Mouse (Mus musculus): ENCODE results near the gene Ppil1.

Ppil1 gene

GRCm38 (mm10) chr17:29263840-29264633 lies at the start of gene Ppil1:
Gene Ppil1, minus strand, starts transcription at chr17:29264186.
- DNase-seq (ENCODE audit: low spot score) = peak; percentile 83

- no peak for DNase-seq (ENCODE audit: low spot score)
Observed at GRCm38 (mm10) chr17:29313300-29313699, 49.3 kb upstream of the Ppil1 start.

DNA sequence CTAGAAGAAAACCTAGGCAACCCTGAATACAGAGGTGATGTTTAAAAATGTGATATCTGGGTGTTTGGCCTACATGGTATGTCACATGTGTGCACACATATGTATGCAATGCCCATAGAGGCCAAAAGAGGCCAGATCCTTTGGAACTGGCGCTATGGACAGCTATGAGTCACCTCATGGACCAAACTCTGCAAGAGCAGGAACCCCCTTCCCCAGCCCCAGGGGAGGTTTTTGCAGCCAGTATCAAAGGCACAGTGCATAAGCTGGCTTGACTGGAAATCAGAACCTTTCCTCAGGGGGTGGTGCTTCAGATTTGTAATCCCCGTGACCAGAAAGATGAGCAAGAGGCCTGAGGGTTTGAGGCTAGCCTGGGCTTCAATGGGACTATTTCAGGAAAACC lies 48.1 kb upstream of the Ppil1 start:
- DNase-seq (ENCODE audit: low spot score) = no peak

DNA sequence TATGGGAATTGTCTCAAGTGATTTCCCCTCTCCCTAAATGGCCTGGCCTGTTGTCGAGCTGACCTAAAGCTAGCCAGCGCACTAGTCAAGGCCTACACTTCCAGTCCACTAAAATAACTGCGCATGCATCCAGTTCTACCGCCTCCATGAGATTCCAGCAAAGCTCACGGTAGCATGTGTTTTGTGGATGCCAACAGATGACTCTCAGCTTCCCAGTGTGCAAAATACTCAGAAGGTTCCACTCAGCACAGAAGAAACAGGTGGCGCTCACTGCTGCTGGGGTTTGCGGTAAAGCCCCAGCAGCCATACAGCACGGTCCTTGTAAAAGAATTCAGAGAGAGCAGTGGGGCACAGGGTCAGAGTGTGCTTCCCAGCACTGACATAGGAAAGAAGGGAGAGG lies 47.6 kb upstream of the Ppil1 start:
- DNase-seq (ENCODE audit: low spot score) = no peak

GRCm38 (mm10) chr17:29310056-29310623 lies 46.2 kb upstream of the Ppil1 start:
- no peak for DNase-seq (ENCODE audit: low spot score)

- no peak for DNase-seq (ENCODE audit: low spot score)
Observed at GRCm38 (mm10) chr17:29305871-29306270, 41.9 kb upstream of the Ppil1 start.

DNA sequence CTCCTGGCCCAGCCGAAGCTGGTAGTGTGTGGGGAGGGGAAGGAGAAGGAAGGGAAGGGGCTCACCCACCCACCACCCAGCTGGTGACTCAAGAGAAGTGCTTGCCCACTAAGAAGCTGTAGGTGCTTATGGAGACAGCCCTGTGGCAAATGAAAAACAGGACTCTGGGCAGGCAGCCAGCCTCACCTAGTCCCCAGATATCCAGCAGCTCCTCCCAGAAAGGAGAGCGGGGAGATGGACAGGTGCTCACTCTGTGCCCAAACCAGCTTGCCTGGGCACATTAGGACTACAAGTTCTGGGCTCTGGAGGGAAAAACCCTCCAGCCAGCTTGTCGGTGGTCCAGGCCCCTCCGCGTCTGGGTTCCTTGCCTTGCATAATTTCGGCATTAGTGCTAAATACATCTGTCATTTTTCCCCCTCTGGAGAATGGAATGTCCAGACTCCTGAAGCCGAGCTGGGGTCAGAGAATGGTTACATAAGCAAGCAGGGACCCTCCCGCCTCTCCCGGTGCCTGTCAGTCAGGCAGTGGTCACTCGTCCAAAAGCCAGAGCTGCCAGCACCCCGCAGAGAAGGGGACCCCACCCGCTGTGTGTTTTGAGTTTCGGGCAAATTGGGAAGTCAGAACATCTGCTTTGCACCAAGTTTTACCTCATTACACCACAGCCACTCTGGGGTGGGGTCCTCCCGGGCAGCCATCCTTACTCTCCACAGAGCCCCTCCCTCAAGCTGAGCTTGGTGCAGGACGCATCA lies 41.2 kb upstream of the Ppil1 start:
- DNase-seq (ENCODE audit: low spot score) = no peak

- DNase-seq (ENCODE audit: low spot score) = no peak
Observed at GRCm38 (mm10) chr17:29304376-29305057, 40.5 kb upstream of the Ppil1 start.

- no peak for DNase-seq (ENCODE audit: low spot score)
Observed at GRCm38 (mm10) chr17:29303856-29304255, 39.9 kb upstream of the Ppil1 start.

DNA sequence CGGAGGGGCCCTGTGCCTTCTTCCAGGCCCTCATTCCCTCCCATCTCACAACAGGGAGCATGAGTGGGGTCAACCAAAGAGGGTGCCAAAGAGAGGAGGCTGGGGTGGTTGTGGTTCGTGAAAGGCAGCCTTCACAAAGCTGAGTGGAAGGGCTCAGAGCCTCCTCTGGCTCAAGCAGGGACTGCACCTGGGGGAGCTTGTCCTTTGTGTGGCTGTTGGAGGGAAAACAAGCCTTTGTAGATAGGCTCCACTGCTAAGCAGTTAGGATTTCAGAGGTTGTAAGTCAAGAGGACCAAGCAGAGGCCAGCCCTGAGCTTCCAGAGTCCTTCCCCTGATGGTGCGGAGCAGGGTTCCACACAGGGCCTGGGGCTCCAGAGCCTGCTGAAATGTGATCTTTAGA lies 39.1 kb upstream of the Ppil1 start:
- DNase-seq (ENCODE audit: low spot score) = no peak

DNA sequence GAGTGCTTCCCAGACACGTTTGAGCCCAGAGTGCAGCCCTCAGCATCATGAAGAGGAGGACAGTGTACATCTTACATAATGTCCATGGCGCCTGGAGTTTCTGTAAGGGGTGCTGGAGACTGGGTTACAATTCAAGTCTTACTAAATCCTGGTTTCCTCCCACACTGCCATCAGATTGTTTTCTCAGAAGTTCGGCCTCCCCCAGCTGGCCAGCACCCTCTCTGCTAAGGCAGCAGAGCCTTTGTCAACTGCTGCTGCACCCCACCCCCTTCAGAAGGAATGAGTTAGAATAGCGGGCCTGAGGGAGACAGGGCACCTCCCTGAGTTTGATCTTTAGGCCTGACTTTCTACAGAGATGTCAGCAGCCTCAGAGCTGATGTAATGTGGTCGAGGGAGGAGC lies 38.2 kb upstream of the Ppil1 start:
- DNase-seq (ENCODE audit: low spot score) = no peak

DNA sequence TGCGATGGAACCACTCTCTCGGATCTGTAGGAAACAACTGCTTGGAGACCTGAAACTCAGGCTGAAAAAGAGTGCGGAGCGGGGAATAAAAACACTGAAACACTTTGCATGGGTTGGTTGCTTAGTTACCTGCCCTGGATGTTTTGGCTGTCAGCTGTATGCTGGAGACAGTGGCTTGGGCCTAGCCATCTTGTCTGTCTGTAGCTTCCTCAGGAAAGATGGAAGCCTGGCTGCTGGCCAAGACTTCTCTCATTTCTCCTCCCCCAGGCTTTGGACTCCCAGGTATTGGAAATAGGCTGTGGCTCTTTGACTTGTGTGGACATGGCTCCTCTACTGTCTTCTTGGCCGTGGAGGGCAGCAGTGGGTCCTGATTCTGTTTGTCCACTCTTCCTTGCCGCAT lies 37.4 kb upstream of the Ppil1 start:
- no peak for DNase-seq (ENCODE audit: low spot score)

DNA sequence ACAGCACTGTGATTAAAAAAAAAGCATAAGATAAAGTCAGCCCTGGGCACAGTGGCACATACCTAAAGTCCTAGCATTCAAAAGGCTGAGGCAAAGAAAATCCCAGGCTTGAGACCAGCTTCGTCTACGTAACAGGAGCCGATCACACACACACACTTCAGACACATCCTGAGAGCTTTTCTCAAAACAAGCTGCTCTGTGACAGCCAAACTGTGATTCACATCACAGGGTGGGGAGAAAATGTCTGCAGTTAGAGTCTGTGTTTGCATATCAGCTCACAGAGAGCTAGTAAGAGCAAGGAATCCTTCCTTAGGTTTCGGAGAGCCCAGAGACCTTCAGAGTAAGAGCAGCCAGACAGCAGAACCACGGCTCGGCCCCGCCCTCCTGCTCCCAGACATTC lies 36.9 kb upstream of the Ppil1 start:
- DNase-seq (ENCODE audit: low spot score) = no peak

GRCm38 (mm10) chr17:29299282-29299681 lies 35.3 kb upstream of the Ppil1 start:
- DNase-seq (ENCODE audit: low spot score) = no peak

DNA sequence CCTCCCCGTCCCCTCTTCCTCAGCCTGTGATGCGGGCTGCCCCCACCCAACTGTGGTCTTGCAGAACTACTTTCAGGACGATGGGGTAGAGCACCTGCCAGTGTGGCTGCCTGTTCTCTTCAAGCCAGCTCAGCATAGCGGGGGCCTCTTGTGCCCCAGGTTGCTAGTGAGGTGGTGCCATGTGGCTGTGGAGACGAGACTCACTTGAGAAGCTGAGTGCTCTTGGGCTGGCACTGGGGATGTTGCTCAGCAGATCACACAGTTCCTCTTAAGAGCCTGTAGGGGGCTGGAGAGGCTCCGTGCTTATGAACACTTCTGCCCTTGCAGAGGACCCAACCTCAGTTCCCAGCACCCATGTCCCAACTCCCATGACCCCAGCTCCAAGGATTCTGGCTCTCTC lies 33.8 kb upstream of the Ppil1 start:
- DNase-seq (ENCODE audit: low spot score) = no peak

DNA sequence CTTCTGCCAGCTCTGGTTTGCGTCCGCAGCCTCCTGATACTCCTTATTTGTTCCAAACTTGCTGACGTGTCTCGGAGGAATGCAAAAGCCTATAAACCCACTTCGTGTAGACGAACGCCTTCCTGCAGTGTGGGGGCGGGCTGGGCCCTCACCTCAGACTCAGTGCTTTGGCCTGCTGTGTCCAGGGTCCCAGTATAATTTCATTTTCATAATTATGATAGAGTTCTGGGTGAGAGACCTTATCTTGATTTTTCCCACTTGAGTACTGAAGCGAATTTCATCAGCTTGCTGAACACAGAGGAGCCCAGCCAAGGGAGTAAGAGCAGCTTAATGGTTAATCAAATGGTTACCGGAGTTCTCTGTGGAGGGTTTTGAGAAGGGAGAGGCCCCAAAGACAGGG lies 33.3 kb upstream of the Ppil1 start:
- no peak for DNase-seq (ENCODE audit: low spot score)

DNA sequence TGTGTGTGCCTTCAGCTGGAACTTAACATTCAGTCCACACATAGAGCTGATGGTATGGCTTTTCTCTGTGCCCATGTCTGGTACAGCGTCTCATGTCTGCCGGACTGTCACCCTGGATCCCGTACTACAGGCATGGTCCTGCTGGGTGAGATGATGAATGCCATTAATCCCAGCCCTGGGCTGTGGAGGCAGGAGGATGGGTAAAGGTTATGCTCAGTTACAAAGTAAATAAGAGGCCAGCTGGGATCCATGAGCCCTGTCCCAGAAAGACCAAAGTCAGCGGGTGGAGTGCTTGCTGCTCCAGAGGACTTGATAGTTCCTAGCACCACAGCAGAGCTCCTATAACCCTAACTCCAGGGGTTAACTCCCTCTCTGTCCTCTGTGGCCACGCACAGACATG lies 31.8 kb upstream of the Ppil1 start:
- DNase-seq (ENCODE audit: low spot score) = no peak

- no peak for DNase-seq (ENCODE audit: low spot score)
Observed at GRCm38 (mm10) chr17:29293807-29294605, 30.0 kb upstream of the Ppil1 start.

DNA sequence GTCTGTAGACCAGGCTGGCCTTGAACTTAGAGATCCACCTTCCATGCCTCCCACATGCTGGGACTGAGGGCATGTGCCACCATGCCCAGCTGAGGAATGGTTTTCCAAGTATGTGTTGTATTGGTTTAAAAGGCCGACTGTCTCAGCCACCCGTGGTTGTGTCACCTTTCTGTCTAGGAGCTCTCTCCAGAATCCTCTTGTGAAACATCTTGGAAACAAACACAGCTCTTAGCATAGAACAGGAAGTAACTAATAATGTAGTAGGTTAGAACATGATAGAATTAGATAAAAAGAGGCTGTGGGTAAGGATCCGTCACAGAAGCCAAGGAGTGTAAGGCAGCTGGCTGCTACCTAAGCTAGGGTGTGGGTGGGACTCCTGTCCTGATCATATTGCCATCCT lies 29.0 kb upstream of the Ppil1 start:
- no peak for DNase-seq (ENCODE audit: low spot score)

DNA sequence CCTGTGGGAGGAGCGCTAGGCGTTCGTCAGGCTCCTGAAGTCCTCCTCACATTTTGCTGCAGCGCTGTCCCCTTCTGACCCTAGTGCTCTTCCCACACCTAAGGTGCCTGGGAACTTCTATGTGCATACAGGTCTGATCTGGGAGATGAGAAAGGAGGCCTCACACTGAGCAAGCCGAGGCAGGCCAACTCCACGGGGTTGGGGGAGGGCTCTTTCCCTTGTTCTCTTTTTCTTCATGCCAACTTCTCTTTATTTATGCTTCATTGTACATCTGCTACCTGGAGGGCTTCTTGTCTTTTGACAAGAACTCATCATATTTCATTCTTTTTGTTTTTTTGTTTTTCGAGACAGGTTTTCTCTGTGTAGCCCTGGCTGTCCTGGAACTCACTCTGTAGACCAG lies 27.8 kb upstream of the Ppil1 start:
- DNase-seq (ENCODE audit: low spot score) = no peak

DNA sequence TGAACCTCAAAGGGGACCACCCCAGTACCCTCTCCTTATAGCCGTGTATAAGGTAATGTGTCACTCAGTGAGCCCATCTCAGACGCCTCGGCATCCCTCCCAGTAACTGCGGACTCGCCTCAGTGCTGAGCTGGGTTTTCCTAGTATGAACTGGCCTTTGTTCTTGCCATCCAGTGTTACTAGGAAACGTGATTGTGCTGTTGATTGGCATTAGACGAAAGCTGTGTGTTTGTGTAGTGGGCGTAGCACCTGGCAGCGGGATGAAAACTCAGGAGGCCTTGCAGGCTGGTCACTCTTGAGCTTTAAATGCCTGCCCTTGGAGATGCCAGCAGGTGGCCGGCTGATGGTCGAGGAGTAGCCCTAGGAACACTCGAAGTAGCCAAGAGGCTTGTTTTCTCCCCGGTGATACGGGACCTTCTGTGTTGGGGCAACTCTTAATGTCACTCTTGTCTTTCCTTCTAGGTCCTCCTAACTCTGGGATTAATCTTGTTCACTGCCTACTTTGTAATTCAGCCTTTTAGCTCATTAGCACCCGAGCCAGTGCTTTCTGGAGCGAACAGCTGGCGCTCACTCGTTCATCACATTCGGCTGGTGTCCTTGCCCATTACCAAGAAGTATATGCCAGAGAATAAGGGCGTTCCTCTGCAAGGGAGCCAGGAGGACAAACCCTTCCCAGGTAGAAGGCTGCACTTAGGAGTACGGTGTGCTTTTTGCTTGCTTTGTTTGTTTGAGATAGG lies 18.4 kb upstream of the Ppil1 start:
- DNase-seq (ENCODE audit: low spot score) = no peak

All from urinary bladder, postnatal 25 days (tissue).